ENCODE assay signal across 8 mouse cellular contexts in genomic region chr4:139351931-139352711, GRCm38 (mm10). TPM values are rescaled to one million over a fixed set of nuclear protein-coding genes. Genes with fewer than 3 reads are reported as not detected.
A peak's percentile ranks its signal among the peaks of the same experiment; 100 is the strongest.
DNase-seq lines count a peak whose midpoint lies in the region; ATAC-seq and TF ChIP-seq lines count a peak whose summit lies in the region.

Gene Mrto4 (minus strand): TSS chr4:139352576.
Gene Emc1 (plus strand): TSS chr4:139352587.
Gene Ubr4 (plus strand): TSS chr4:139352609.

- TF ChIP-seq EP300 in CH12.LX (IDR thresholded peaks at IDR 0.05; ENCODE audit: low read length): no peak

- peaks cover 4 to 24% of the 10 kb centered on the region in 2 experiments; a peak in 3 of 4 replicates for H3K4me1 ChIP-seq in CH12.LX (ENCODE audit: control insufficient read depth in 1 of 2, insufficient read depth in 2 of 2)
- peaks cover 12% of the 10 kb centered on the region for H3K4me1 ChIP-seq in forebrain, embryonic 11.5 days (replicated peaks; ENCODE audit: control insufficient read depth, insufficient read depth, low read length)
- H3K4me1 ChIP-seq in heart, embryonic 15.5 days (replicated peaks): peaks cover 20% of the 10 kb centered on the region
- H3K4me1 ChIP-seq in liver, embryonic 13.5 days (replicated peaks): peaks cover 44% of the 10 kb centered on the region
- peaks cover 7% of the 10 kb centered on the region for H3K4me1 ChIP-seq in stomach, embryonic 14.5 days (ENCODE audit: control insufficient read depth, insufficient read depth, low read length)

- TF ChIP-seq CTCF in CH12.LX (conservative IDR thresholded peaks at IDR 0.05 in 1 of 2, IDR thresholded peaks at IDR 0.05 in 1 of 2; ENCODE audit: low read depth in 2 of 2, low read length in 2 of 2): no peak

- H3K9me3 ChIP-seq in CH12.LX (replicated peaks; ENCODE audit: low read length): no peaks in the 10 kb centered on the region
- no peaks in the 10 kb centered on the region for H3K9me3 ChIP-seq in forebrain, embryonic 11.5 days (ENCODE audit: control insufficient read depth, low read length)
- no peaks in the 10 kb centered on the region for H3K9me3 ChIP-seq in heart, embryonic 15.5 days (replicated peaks)
- no peaks in the 10 kb centered on the region for H3K9me3 ChIP-seq in liver, embryonic 13.5 days (replicated peaks)
- H3K9me3 ChIP-seq in stomach, embryonic 14.5 days (ENCODE audit: control insufficient read depth, low read depth, low read length): no peaks in the 10 kb centered on the region

- H3K79me2 ChIP-seq in CH12.LX (replicated peaks; ENCODE audit: control insufficient read depth, extremely low read depth, insufficient read depth, poor library complexity, severe bottlenecking): peaks cover 25% of the 10 kb centered on the region

- peak within 1 kb of the TSS; percentile 60 to 97 (median 92) for H3K4me3 ChIP-seq in CH12.LX (replicated peaks in 1 of 3; ENCODE audit: low read depth in 2 of 3, low read length in 2 of 3, poor library complexity in 1 of 3)
- H3K4me3 ChIP-seq in forebrain, embryonic 11.5 days (ENCODE audit: low read depth, low read length): peak within 1 kb of the TSS; percentile 67
- peak within 1 kb of the TSS; percentile 74 for H3K4me3 ChIP-seq in heart, embryonic 15.5 days
- H3K4me3 ChIP-seq in liver, embryonic 13.5 days (replicated peaks): peak within 1 kb of the TSS; percentile 81
- H3K4me3 ChIP-seq in stomach, embryonic 14.5 days (ENCODE audit: low read depth, low read length): peak within 1 kb of the TSS; percentile 81

- peak within 1 kb of the TSS; percentile 73 for H3K27ac ChIP-seq in CH12.LX (ENCODE audit: insufficient read depth, low read depth)
- peak within 1 kb of the TSS; percentile 98 for H3K27ac ChIP-seq in forebrain, embryonic 11.5 days (ENCODE audit: low read depth, low read length)
- peak within 1 kb of the TSS; percentile 97 for H3K27ac ChIP-seq in heart, embryonic 15.5 days
- H3K27ac ChIP-seq in liver, embryonic 13.5 days: peak within 1 kb of the TSS; percentile 92
- peak within 1 kb of the TSS; percentile 96 for H3K27ac ChIP-seq in stomach, embryonic 14.5 days (ENCODE audit: low read length)

- H3K4me2 ChIP-seq in CH12.LX (ENCODE audit: insufficient read depth, low read depth, poor library complexity, severe bottlenecking): peak within 1 kb of the TSS; percentile 97
- H3K4me2 ChIP-seq in forebrain, embryonic 11.5 days (ENCODE audit: low read depth, low read length, severe bottlenecking): peak within 1 kb of the TSS; percentile 89
- H3K4me2 ChIP-seq in heart, embryonic 15.5 days: peak within 1 kb of the TSS; percentile 88
- H3K4me2 ChIP-seq in liver, embryonic 13.5 days: peak within 1 kb of the TSS; percentile 97
- peak within 1 kb of the TSS; percentile 88 for H3K4me2 ChIP-seq in stomach, embryonic 14.5 days (replicated peaks; ENCODE audit: low read depth, low read length)

- DNase-seq in CH12.LX (ENCODE audit: extremely low read depth): peak; percentile 77
- peak; percentile 80 for DNase-seq in c-Kit-positive CD71-positive TER-119-negative erythroid progenitor cells, embryonic 14.5 days (ENCODE audit: low read depth)
- DNase-seq in forebrain, embryonic 11.5 days (ENCODE audit: low spot score): peak; percentile 90
- DNase-seq in kidney, postnatal 25 days: peak; percentile 88 to 93
- DNase-seq in liver, embryonic 13.5 days: peak; percentile 79
- DNase-seq in natural killer cell, adult 2 months (ENCODE audit: low spot score in 2 of 2): peak; percentile 74 to 81

- no peaks in the 10 kb centered on the region for H3K27me3 ChIP-seq in CH12.LX (replicated peaks)
- no peaks in the 10 kb centered on the region for H3K27me3 ChIP-seq in forebrain, embryonic 11.5 days (ENCODE audit: control insufficient read depth, insufficient read depth, low read length)
- no peaks in the 10 kb centered on the region for H3K27me3 ChIP-seq in heart, embryonic 15.5 days
- H3K27me3 ChIP-seq in liver, embryonic 13.5 days: no peaks in the 10 kb centered on the region
- no peaks in the 10 kb centered on the region for H3K27me3 ChIP-seq in stomach, embryonic 14.5 days (ENCODE audit: control insufficient read depth, insufficient read depth, low read length)

- TF ChIP-seq POLR2A in CH12.LX (IDR thresholded peaks at IDR 0.05; ENCODE audit: low read depth, low read length): peak; percentile 93

- peak; percentile 93 for ATAC-seq in forebrain, embryonic 11.5 days (replicated peaks; ENCODE audit: low FRiP score)
- ATAC-seq in heart, embryonic 15.5 days (replicated peaks; ENCODE audit: insufficient number of reproducible peaks, insufficient read depth, low FRiP score, low read depth): peak; percentile 92
- peak; percentile 88 for ATAC-seq in liver, embryonic 13.5 days (ENCODE audit: low read depth)
- peak; percentile 92 for ATAC-seq in stomach, embryonic 14.5 days (ENCODE audit: insufficient number of reproducible peaks, insufficient read depth, low FRiP score, low read depth)

- peaks cover 37 to 62% of the 10 kb centered on the region in 2 experiments for H3K36me3 ChIP-seq in CH12.LX (replicated peaks in 1 of 2; ENCODE audit: control insufficient read depth in 1 of 2, insufficient read depth in 1 of 2, low read length in 1 of 2)
- peaks cover 3% of the 10 kb centered on the region; the same call in 1 of the 2 replicates for H3K36me3 ChIP-seq in forebrain, embryonic 11.5 days (ENCODE audit: control insufficient read depth, insufficient read depth, low read length)
- H3K36me3 ChIP-seq in heart, embryonic 15.5 days: peaks cover 48% of the 10 kb centered on the region
- peaks cover 68% of the 10 kb centered on the region for H3K36me3 ChIP-seq in liver, embryonic 13.5 days
- H3K36me3 ChIP-seq in stomach, embryonic 14.5 days (ENCODE audit: control insufficient read depth, insufficient read depth, low read length): peaks cover 28% of the 10 kb centered on the region

- in situ Hi-C loops in CH12.LX (cut with MboI; ENCODE audit: low pct_ligation_motif_present, low pct_unique_long_range_greater_than_20kb, low sequenced_read_pairs): no loop called here

- TF ChIP-seq RAD21 in CH12.LX (IDR thresholded peaks at IDR 0.05; ENCODE audit: low read depth, low read length): no peak

- under 1% methylated on average over 64 of the region's 64 CpGs for WGBS in forebrain, embryonic 11.5 days
- under 1% methylated on average over 58 of the region's 64 CpGs for WGBS in heart, embryonic 15.5 days
- WGBS in liver, embryonic 13.5 days (ENCODE audit: insufficient replicate concordance): under 1% methylated on average over 64 of the region's 64 CpGs
- 0% methylated on average over 64 of the region's 64 CpGs for WGBS in stomach, embryonic 14.5 days

- dilution Hi-C loops in CH12.LX (cut with MboI; ENCODE audit: extremely low pct_ligation_motif_present, extremely low pct_unique_long_range_greater_than_20kb, low sequenced_read_pairs): no loop called here

- peak within 1 kb of the TSS; percentile 78 for H3K9ac ChIP-seq in CH12.LX (ENCODE audit: insufficient read depth, low read depth)
- peak within 1 kb of the TSS; percentile 95 for H3K9ac ChIP-seq in forebrain, embryonic 11.5 days (ENCODE audit: low read length)
- peak within 1 kb of the TSS; percentile 89 for H3K9ac ChIP-seq in heart, embryonic 15.5 days
- H3K9ac ChIP-seq in liver, embryonic 13.5 days: peak within 1 kb of the TSS; percentile 80
- peak within 1 kb of the TSS; percentile 88 for H3K9ac ChIP-seq in stomach, embryonic 14.5 days (replicated peaks; ENCODE audit: low read depth, low read length)

TF ChIP-seq in CH12.LX, 34 proteins besides CTCF, POLR2A, EP300 and RAD21 (continues in another document):
- TF ChIP-seq MXI1 (IDR thresholded peaks at IDR 0.05; ENCODE audit: low read depth, low read length) (peak; percentile 98), MAFK (IDR thresholded peaks at IDR 0.05; ENCODE audit: insufficient replicate concordance, low read length) (no peak), CHD2 (IDR thresholded peaks at IDR 0.05; ENCODE audit: low read length) (peak; percentile 39; the same call in 1 of the 2 replicates), CHD1 (IDR thresholded peaks at IDR 0.05; ENCODE audit: low read depth, low read length) (no peak), PAX5 (IDR thresholded peaks at IDR 0.05; ENCODE audit: low read length) (no peak), MYC (IDR thresholded peaks at IDR 0.05; ENCODE audit: low read depth, low read length) (peak; percentile 85; the same call in 1 of the 2 replicates), NELFE (IDR thresholded peaks at IDR 0.05; ENCODE audit: low read depth, low read length) (peak; percentile 91), JUN (IDR thresholded peaks at IDR 0.05; ENCODE audit: insufficient read depth, low read depth, low read length) (no peak), USF2 (conservative IDR thresholded peaks at IDR 0.05; ENCODE audit: low read depth, low read length) (no peak), POLR2AphosphoS2 (IDR thresholded peaks at IDR 0.05; ENCODE audit: low read depth, low read length) (no peak)

RNA-seq across cellular contexts. Expression of gene Mrto4, which starts in this region (rescaled TPM):
- total RNA-seq in CH12.LX (2012; rRNA removed) (195 and 249 TPM in 2 replicates), CH12.LX (2014; rRNA removed) (176 and 190 TPM in 2 replicates)
- polyA plus RNA-seq in CH12.LX (2012; ENCODE audit: insufficient read length, low read depth): 225 and 275 TPM in 2 replicates
- polyA plus RNA-seq in forebrain, embryonic 11.5 days (2014; fragmentation: Nextera tagmentation; extraction: Ambion mirVana): 131 and 138 TPM in 2 replicates
- polyA plus RNA-seq in heart, embryonic 15.5 days (2015; fragmentation: Nextera tagmentation; extraction: Ambion mirVana): 59.4 and 78.8 TPM in 2 replicates
- 141 and 147 TPM in 2 replicates for polyA plus RNA-seq in liver, embryonic 13.5 days (2015; fragmentation: Nextera tagmentation; extraction: Ambion mirVana)
- polyA plus RNA-seq in stomach, embryonic 14.5 days (2014; fragmentation: Nextera tagmentation; extraction: Ambion mirVana): 94.0 and 96.9 TPM in 2 replicates

RNA-seq across cellular contexts. Expression of gene Emc1, which starts in this region (rescaled TPM):
- total RNA-seq in CH12.LX (2012; rRNA removed): 25.7 and 33.7 TPM in 2 replicates
- total RNA-seq in CH12.LX (2014; rRNA removed): 19.1 and 20.8 TPM in 2 replicates
- 10.2 and 12.0 TPM in 2 replicates for polyA plus RNA-seq in CH12.LX (2012; ENCODE audit: insufficient read length, low read depth)
- 30.2 and 31.9 TPM in 2 replicates for polyA plus RNA-seq in forebrain, embryonic 11.5 days (2014; fragmentation: Nextera tagmentation; extraction: Ambion mirVana)
- polyA plus RNA-seq in heart, embryonic 15.5 days (2015; fragmentation: Nextera tagmentation; extraction: Ambion mirVana): 35.4 and 40.1 TPM in 2 replicates
- 15.4 and 17.8 TPM in 2 replicates for polyA plus RNA-seq in liver, embryonic 13.5 days (2015; fragmentation: Nextera tagmentation; extraction: Ambion mirVana)
- polyA plus RNA-seq in stomach, embryonic 14.5 days (2014; fragmentation: Nextera tagmentation; extraction: Ambion mirVana): 22.4 and 24.5 TPM in 2 replicates

RNA-seq across cellular contexts. Expression of gene Ubr4, which starts in this region (rescaled TPM):
- total RNA-seq in CH12.LX (2012; rRNA removed): 71.9 and 90.8 TPM in 2 replicates
- 26.0 and 43.0 TPM in 2 replicates for total RNA-seq in CH12.LX (2014; rRNA removed)
- polyA plus RNA-seq in CH12.LX (2012; ENCODE audit: insufficient read length, low read depth): 77.4 and 102 TPM in 2 replicates
- polyA plus RNA-seq in forebrain, embryonic 11.5 days (2014; fragmentation: Nextera tagmentation; extraction: Ambion mirVana): 100 and 106 TPM in 2 replicates
- 49.1 and 65.6 TPM in 2 replicates for polyA plus RNA-seq in heart, embryonic 15.5 days (2015; fragmentation: Nextera tagmentation; extraction: Ambion mirVana)
- polyA plus RNA-seq in liver, embryonic 13.5 days (2015; fragmentation: Nextera tagmentation; extraction: Ambion mirVana): 33.8 and 34.5 TPM in 2 replicates
- 86.6 and 88.1 TPM in 2 replicates for polyA plus RNA-seq in stomach, embryonic 14.5 days (2014; fragmentation: Nextera tagmentation; extraction: Ambion mirVana)

Comparison
In these comparisons a context has a peak if more than half of its experiments do, and no peak if none do; other contexts are left out.
1. Peak in every context shown above with its lines: DNase-seq, ATAC-seq, H3K4me3 ChIP-seq and H3K27ac ChIP-seq.